Mouse (Mus musculus) cerebral cortex, adult 2 months (tissue): ENCODE results near the gene Cbx4.

Experiments used
- WGBS: fragments of 180-500 bp; shearing (Covaris S2); methylation state at CpG from one replicate; pipeline ENCODE4 v1.1.7; 2018; 5-methylcytosine and 5-hydroxymethylcytosine counted together

Gene Cbx4

DNA sequence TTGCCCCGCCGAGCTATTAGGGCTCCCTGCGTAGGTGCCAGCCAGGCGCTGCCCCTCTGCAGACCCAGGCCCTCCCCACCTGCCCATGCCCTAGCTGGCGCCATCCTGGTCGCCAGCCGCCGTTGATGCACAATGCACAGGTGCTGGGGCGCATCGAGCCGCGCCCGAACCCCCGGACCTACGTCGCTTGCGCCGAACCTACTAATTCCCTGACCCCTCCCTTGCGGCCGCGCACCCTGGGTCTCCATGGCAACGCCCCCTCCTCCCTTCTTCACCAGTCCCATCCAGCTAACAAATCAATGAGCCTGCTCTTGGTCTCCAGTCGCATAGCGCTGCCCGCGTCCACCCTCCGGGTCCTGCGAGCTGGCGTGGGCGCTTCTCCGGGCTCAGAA is 44.7 kb downstream of the Cbx4 start:
- under 1% methylated on average over 31 of the region's 31 CpGs for WGBS

DNA sequence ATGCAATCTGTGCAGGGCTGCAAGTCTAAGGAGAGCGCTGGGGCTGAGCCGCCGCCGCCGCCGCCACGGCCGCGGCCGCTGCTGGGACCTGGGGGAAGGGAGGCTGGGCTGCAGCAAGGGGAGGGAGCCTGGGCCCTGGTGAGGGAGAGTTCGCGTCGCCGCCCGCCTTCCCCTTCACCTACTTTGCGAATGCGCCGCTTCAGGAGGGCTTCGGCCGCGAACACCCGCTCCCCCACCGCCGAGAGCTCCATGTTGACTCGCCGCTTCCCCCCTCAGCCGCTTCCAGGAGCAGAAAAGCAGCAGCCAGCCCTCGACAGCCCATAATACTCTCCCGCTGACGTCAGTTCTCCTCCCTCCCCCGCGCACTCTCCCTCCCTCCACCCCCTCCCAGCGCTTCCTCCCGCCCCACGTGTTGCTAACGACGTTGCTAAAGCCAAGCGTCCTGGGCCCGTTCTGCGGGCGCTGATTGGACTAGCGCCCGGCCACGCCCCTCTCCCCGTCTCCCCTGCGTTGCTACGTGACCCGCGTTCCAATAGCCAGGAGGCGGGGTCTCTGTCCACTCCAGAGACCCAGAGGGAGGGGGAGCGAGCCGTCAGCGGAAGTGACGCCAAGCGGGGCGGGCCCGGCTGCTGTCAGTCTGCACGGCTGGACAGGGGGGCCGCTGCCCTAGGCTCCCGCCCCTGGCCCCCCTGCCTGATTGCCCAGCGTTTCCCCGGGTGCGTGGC is 45.3 kb downstream of the Cbx4 start, which contains the start of gene Cbx8:
TSS of gene Cbx8 (minus strand) at position 370 of the 725 bp plus-strand sequence.
- under 1% methylated on average over 62 of the region's 63 CpGs for WGBS

DNA sequence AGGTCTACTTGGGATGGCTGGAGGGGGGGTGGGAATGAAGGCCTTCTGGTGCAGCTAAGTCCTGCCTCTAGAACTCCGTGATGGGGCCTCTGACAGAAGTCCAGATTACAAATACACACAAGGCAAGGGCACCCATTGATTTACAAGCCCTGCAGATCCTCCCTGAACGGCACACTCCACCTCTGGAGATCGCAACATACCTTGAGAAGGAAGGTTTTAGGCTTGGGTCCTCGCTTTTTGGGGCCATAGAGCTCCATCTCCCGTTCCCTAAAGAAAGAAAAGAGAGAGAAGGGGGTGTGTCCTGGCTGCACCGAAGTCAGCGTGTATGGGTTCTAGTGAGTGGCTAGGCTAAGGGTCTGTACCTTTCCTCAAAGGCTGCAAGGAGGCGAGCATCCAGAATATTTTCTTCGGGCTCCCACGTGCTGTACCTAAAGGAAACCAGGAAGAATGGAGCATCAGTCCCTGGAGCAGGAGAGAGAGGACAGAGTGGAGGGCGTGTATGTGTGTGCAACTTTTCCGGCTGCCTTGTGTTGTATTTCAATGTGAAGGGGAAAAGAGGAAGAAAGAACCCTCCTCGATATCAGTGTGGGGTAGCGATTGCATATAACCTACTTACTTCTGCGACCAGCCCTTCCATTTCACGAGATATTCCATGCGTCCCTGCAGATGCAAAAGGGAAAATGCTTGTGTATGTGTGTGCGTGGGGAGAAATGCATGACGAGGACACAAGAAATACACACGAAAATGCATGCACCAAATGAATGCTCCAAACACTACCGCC is 46.1 kb downstream of the Cbx4 start:
- 19% methylated on average over 21 of the region's 21 CpGs for WGBS

DNA sequence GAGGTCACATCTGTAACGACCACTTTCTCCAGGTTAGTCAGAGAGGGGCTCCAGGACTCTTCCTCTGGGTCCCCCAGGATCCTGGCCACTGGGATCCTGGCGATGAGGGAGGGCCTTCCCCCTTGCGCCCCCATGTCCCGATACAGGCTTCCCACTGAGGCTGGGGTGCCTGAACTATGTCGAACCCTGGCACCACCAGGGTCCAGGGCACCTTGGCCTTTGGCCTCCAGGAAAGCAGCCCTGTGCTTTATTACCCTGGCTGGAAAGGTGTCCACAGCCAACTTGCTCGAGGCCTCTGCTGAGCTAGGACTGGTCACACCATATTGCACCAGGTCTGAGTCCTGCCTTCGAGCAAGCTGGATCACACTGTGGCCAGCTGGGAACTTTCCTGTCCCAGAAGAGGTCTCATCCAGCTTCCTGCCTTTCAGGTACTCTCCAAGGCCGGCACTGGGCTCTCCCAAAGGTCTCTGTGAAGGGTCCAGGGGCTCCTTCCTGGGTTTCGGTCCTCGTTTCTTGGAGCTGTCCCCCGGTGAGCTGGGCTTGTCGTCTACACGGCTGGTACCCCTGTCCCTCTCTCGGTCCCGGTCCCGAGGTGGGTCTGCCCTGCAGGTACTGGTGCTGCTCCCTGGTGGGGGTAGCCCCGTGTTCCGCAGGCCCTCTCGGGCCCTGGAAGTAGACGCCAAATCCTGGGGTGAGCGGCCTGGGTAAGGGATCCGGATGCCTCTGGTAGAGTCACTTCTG is 47.1 kb downstream of the Cbx4 start:
- WGBS: 76% methylated on average over 22 of the region's 22 CpGs

DNA sequence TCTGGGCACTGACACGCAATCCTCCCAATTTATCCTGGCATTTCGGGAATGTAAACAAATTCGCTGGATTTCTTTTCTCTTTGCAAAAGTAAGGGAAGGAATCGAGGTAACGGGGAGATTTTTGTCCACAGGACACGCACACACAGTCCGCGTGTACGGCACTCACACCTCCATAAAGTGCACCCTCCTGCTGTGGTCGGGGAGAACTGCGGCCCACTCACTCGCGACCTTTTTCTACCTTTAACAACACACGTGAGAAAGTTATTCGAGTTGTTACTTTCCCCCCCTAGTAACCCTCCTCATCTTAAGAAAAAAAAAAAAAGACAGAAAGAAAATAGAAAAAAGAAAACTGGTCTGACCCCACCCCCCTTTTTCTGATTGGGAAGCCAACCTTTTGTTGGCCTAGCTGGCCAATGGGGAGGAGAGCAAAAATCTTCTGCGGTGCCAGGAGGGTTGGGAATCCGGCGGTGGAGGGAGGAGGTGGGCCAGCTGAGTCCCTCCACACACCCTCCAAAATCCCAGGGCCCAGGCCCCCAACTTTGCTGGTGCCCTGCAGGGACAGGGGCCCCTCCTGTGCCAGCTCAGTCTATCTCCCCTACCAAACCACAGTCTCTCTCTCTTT is 48.1 kb downstream of the Cbx4 start:
- WGBS: 62% methylated on average over 18 of the region's 18 CpGs

DNA sequence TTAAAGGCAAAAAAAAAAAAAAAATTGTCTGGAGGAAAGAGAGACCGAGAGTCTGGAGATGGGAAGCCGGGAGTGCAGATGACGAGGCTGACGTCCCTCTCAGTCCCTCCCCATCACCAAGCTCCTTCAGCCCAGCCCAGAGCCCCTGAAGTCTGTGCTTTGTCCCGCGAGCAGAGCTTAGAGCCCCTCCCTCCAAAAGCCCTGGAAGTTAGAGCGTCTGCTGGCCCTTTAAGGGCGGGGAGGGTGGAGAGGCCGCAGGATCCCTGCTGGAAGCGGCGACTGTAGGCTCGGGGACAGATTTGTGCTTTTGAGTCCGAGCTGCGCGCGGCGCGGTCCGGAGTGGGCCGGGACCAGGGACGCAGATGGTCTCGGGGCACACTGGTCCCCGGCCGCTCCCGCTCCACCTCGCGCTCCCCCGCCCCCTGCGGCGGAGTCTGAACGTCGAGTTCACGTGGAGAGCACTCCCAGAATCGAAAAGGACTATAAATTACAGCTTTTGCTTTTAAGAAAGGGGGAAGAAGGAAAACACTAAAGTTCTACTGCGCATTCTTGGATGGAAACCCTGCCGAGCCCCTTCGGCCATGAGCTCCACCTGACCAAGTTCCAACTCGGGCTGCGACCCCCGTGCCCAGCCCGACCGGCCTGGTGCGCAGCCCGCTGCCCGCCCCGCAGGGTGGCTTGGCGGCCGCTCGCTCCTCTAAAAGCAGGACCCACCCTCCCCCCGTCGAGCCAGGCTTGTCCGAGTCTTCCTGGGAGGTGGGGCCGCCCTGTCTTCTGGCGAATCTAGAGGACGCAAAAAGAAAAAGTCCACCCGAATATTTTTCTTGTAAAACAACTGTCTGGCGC is 48.9 kb downstream of the Cbx4 start:
- WGBS: 28% methylated on average over 57 of the region's 57 CpGs

DNA sequence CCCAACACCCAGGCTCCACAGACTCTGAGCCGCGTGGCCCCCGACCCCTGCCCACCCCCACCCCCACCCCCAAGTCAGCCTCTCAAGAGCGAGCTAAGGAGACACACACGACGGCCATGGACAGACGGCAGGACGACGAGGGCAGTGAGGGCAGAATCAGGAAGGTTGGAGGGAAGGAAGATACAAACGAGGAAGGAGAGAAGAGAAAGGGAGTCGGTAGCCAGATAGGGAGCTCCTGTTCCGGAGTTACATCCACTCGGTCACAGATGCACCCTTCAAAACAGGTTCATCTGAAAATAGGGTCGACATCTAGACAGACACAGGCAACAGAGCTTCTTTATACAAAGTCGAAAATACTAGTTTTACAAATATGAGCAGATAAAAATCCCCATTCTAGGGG is 49.6 kb downstream of the Cbx4 start:
- WGBS: 52% methylated on average over 15 of the region's 15 CpGs

DNA sequence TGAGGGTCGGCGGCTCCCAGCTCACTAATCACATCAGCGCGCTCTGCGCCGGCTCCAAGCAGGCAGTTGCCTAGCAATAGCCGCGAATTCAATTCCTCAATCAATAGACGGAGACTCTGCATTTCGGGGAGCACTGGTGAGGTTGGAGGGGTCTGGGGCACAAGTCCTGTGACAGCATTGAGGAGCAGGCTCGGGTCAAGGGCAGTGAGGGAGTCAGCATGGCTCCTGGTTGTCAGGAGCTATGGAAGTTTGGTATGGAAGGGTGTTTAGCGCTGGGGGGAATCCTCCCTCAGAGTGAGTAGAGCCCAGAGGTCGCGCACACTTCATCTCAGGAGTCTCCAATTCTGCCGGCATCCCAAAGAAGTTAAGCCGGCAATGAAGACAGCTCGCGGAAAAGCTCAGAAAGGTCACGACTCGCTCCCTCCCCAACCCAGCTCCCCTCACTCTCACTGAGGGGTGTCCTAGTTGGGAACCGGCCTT is 50.3 kb downstream of the Cbx4 start:
- 44% methylated on average over 21 of the region's 21 CpGs for WGBS

DNA sequence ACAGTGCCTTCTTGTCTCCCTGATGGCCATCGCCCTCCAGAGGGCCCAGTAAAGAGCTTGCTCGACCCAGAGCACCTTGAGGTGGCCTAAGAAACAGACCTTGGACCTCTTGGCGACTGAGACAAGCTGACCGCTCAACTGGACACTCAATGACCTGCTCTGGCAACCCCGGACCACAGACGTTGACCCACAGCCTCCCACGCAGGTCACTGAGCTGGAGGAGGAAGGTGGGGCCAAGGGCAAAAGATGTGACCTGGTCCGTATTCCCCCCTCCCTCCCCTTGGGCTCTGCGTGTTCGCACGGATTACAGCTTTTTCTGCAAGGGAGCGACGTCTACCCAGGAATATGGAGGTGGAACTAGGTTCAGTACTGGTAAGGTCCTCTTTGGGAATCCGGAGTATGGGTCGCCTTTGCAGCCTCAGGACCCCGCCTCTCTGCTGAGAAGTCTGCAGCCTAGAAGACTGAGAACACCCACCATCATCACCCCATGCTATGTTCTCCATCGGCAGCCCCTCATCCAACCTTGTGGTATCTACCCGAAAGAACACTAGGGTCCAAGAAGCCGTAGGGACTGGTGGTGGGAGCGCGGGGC is 50.8 kb downstream of the Cbx4 start:
- WGBS: 28% methylated on average over 21 of the region's 21 CpGs

DNA sequence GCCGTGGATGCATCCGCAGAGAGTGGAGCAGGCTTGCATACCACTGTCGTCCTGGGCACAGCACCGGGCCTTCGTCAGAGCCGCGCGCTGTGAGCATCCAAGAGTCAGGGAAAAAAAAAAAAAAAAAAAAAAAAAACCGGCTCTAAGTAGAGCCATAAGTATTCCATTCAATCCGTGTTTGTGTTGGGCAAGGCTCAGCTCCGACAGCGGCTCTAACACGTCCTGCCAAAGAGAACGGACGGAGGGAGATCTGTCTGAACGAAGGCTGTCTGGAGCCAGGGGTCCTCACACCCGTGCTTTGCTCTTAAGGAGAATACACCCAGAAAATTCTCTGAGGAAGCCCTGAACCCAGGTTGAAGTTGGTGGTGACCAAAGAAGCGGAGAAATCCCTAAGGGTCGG is 51.4 kb downstream of the Cbx4 start:
- 27% methylated on average over 19 of the region's 19 CpGs for WGBS

DNA sequence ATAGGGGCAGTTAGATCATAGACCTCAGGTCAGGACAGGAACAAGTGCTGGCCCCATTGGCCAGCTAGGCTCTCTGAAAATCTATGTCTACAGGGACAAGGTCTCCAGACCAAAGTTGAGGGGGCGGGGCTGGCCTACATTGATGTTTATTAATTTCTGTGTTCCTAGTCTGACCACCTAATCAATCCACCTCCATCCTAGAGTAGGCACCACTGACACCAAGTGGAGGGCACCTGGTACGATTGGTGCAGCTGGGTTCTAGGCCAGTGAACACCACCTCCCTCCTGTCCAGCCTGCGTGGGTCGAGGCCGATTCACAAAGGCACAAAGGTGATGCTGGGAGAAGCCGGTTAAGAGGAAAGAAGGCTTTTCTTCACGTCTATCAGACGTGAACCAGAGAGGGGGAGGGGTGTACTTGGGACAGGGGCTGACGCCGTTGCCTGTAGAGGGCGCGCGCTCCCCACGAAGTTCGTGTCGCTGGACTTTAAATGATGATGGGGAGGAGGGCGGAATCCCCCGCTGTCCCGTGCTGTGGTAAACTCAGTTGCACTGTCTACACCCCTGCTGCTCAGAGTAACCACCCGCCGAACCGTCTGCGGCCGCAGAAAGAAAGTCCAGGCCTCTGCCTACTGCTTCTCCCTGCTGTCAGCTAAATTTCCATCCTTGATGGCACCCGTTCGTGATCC is 52.0 kb downstream of the Cbx4 start:
- WGBS: 7% methylated on average over 26 of the region's 26 CpGs
